Mouse (Mus musculus) left cerebral cortex, adult 6 months (tissue): ENCODE results near the gene Olfr890. TPM values are rescaled to one million over a fixed set of nuclear protein-coding genes. Genes with fewer than 3 reads are reported as not detected.

Experiments
- long read RNA-seq, 2 experiments: library from polyadenylated mRNA; unstranded; transcript quantifications; one replicate each; pipeline ENCODE4 v2.0.0; 2019 to 2020
- polyA plus RNA-seq: library from polyadenylated mRNA; unstranded; fragments of <200 nt; fragmentation: Nextera tagmentation; gene quantifications from 2 replicates; pipeline ENCODE4 v1.2.3, GENCODE M21; 2021

Gene Olfr890
- polyA plus RNA-seq = not detected in 2 replicates
- long read RNA-seq, experiment 1 = 0 reads
- long read RNA-seq, experiment 2 = 0 reads

DNA sequence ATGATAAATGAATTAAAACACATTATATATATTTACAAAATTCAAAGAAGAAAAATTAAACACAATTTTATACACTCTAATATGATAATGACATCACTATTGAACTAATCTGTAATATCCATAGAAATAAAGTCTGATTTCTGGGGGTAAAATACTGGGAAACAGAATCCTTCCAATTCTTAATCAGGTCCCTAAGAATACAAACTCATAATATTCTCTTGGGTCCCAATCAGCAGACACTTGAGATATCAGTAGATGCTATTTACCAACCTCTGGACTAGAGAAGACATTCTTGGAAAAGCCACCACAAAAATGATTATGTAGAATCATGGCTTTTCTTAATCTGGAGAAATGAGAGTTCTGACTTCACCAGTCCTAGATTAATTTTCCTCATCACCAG lies at the start of gene Olfr890:
Olfr890 (plus strand) TSS at position 301 of the 400 bp plus-strand sequence.

DNA sequence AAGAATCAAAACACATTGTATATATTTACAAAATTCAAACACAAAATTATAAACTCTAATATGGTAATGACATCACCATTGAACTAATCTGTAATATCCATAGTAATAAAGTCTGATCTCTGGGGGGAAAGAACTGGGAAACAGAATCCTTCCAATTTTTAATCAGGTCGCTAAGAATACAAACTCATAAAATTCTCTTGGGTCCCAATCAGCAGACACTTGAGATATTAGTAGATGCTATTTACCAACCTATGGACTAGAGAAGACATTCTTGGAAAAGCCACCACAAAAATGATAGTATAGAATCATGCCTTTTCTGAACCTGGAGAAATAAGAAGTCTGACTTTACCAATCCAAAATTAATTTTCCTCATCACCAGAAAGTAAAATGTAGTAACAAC lies 34.5 kb upstream of the Olfr890 start, which contains the start of gene Olfr888:
Olfr888 (plus strand) TSS at position 301 of the 400 bp plus-strand sequence.

DNA sequence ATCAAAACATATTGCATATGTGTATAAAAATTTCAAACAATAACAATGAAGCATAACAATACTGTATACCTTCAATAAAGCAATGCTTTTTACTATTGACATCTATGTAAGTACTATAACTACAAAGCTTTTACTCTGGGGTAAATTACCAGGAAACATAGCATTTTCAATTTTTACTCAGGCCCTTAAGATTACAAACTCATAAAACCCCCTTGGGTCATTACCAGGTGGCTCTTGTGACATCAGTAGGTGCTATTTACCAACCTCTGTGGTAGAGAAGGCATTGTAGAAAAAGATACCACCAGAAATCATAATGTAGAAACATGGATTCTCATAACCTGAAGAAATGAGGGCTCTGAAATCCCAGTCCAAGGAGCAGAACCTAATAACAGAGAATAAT lies 27.4 kb upstream of the Olfr890 start, which contains the start of gene Olfr889:
Olfr889 (plus strand) TSS at position 301 of the 400 bp plus-strand sequence.

DNA sequence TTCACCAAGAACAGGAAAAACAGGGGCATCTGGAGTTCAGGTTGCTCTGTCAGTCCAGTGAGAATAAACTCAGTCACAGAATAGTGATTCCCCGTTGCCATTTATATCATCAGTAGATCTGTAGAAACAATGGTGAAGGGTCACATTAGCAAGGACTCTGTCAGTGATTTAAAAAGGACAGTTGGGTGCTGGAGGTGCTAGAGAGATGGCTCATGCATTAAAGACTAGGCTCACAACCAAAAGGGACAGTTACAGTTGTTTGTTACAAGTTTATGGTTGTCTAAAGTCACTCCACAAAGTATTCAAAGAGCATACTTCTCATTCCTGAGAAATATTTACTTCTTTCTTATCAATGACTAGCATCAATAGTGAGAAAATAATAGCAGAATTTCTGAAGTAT lies 38.4 kb downstream of the Olfr890 start, which contains the start of gene Olfr891:
Olfr891 (minus strand) TSS at position 101 of the 400 bp plus-strand sequence.

Other genes with a start within 250 kb of the Olfr890 start
- gene Olfr145, start 245.8 kb upstream of the Olfr890 start, polyA plus RNA-seq = not detected in 2 replicates
- not detected in 2 replicates for gene Olfr878, start 224.7 kb upstream of the Olfr890 start, polyA plus RNA-seq
- not detected in 2 replicates for gene Olfr881, start 150.7 kb upstream of the Olfr890 start, polyA plus RNA-seq
- gene Olfr883, start 116.7 kb upstream of the Olfr890 start, polyA plus RNA-seq = not detected in 2 replicates
- not detected in 2 replicates for gene Olfr884, start 96.0 kb upstream of the Olfr890 start, polyA plus RNA-seq
- gene Olfr885, start 81.2 kb upstream of the Olfr890 start, polyA plus RNA-seq = not detected in 2 replicates
- not detected in 2 replicates for gene Olfr887, start 58.4 kb upstream of the Olfr890 start, polyA plus RNA-seq
- not detected in 2 replicates for gene Olfr888, start 34.4 kb upstream of the Olfr890 start, polyA plus RNA-seq
- gene Olfr889, start 27.3 kb upstream of the Olfr890 start, polyA plus RNA-seq = 0.15 and 0.23 TPM in 2 replicates
- not detected in 2 replicates for gene Olfr891, start 38.3 kb downstream of the Olfr890 start, polyA plus RNA-seq
- gene Olfr893, start 65.8 kb downstream of the Olfr890 start, polyA plus RNA-seq = not detected in 2 replicates
- gene Olfr894, start 75.5 kb downstream of the Olfr890 start, polyA plus RNA-seq = not detected in 2 replicates
- gene Olfr143, start 110.3 kb downstream of the Olfr890 start, polyA plus RNA-seq = not detected in 2 replicates
- not detected in 2 replicates for gene Olfr895, start 125.3 kb downstream of the Olfr890 start, polyA plus RNA-seq
- gene Olfr896-ps1, start 148.6 kb downstream of the Olfr890 start, polyA plus RNA-seq = not detected in 2 replicates
- gene Olfr25, start 186.5 kb downstream of the Olfr890 start, polyA plus RNA-seq = not detected in 2 replicates
- gene Olfr898, start 205.9 kb downstream of the Olfr890 start, polyA plus RNA-seq = not detected in 2 replicates
- not detected in 2 replicates for gene Olfr250, start 224.4 kb downstream of the Olfr890 start, polyA plus RNA-seq
- not detected in 2 replicates for gene Olfr251, start 234.6 kb downstream of the Olfr890 start, polyA plus RNA-seq